Mouse (Mus musculus) liver, embryonic 14.5 days (tissue): ENCODE results near the gene Amot.

Source experiments
- CTCF ChIP-seq: IDR thresholded peaks from 2 replicates; pipeline ENCODE4 v1.5.1; 2016; ENCODE audit warnings: antibody characterized with exemption, low read depth, control low read depth
- EP300 ChIP-seq: IDR thresholded peaks from 2 replicates; pipeline ENCODE4 v1.6.1; 2016; ENCODE audit warnings: antibody characterized with exemption, low read depth

DNA sequence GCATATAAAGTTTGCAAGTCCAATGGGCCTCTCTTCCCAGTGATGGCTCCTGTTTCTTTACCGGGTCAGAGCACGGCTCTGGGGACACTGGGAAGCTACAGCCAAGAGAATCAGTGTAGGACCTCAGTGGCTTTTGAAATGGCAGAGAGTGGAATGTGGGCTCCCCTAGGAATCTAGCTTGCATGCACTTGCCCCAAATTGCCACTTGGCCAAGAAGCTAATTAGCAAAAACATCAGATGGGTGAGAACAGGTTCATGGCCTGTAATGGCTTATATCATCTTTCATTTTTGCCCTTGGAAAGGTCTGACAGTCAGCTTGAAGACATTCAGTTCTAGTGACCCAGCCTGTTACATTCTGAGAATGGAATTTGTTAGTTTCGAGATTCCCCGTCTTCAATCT, 9.6 kb downstream of the Amot start:
- TF ChIP-seq CTCF (no peak), EP300 (no peak)
